Comparison of ENCODE assay signal across 23 mouse cellular contexts in the genomic region with DNA sequence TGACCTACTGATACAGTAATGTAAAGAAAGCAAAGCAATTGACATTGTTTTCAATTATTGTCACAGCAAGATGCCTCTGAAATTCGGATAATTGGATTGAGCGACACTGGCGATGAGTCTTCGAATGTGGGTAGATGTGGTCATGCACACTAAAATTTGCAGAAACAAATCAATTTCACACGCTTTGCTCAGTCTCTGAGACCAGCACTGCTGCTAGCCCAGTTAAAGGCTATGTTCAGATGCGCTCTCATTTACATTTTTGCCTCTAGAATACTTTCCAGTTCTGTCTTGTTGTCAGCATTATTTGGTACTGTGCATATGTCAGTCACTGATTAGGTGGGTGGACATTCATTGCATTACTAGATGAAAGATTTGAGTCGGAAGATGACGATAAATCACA.
A peak's percentile ranks its signal among the peaks of the same experiment; 100 is the strongest.
DNase-seq lines count a peak whose midpoint lies in the region; ATAC-seq and TF ChIP-seq lines count a peak whose summit lies in the region.
"Had no signal": no experiment of that assay in that cellular context is flagged by ENCODE, and none has a peak within 500 bp of the region (broad histone marks: within the 10 kb centered on the region; RNA-seq: fewer than 3 reads in every experiment).

No protein-coding gene starts in this region.

- no peak for DNase-seq in hindbrain, embryonic 11.5 days (ENCODE audit: low spot score)
- no peak for DNase-seq in hindbrain, embryonic 10.5 days (ENCODE audit: low spot score)
- DNase-seq in midbrain, embryonic 11.5 days (ENCODE audit: low spot score, missing footprints) = no peak
- DNase-seq in mesoderm, embryonic 11.5 days (ENCODE audit: low read depth, low spot score) = peak; percentile 7
- peak; percentile 10 for DNase-seq in midbrain, postnatal 0 days (ENCODE audit: low spot score)
- no peak for DNase-seq in left cerebral cortex, adult 11 months (ENCODE audit: low spot score)
- DNase-seq in testis, postnatal 14 days (ENCODE audit: low spot score) = no peak
- DNase-seq: adrenal gland, adult 8-10 months; adrenal gland, postnatal 36 days; B cell, adult 2 months; cerebellum, adult 11 months; cerebellum, adult 8-10 months; cerebellum, postnatal 14 days; embryo, embryonic 11 days; gastrocnemius, postnatal 10 days; heart, adult 18-20 months; heart, postnatal 14 days had no signal

- no peak overlapping the region for H3K4me2 ChIP-seq in hindbrain, embryonic 11.5 days (replicated peaks; ENCODE audit: low read depth, low read length)
- no peak overlapping the region for H3K4me2 ChIP-seq in midbrain, embryonic 13.5 days (replicated peaks)
- H3K4me2 ChIP-seq in midbrain, embryonic 11.5 days = no peak overlapping the region
- no peak overlapping the region for H3K4me2 ChIP-seq in midbrain, postnatal 0 days (ENCODE audit: low read depth, low read length, poor library complexity, severe bottlenecking)
- H3K4me2 ChIP-seq: embryonic facial prominence, embryonic 12.5 days; forebrain, embryonic 15.5 days had no signal

- H3K9ac ChIP-seq in hindbrain, embryonic 11.5 days (ENCODE audit: low read depth, low read length) = no peak overlapping the region
- H3K9ac ChIP-seq in midbrain, embryonic 13.5 days (replicated peaks) = no peak overlapping the region
- H3K9ac ChIP-seq in midbrain, embryonic 11.5 days (ENCODE audit: low read length) = no peak overlapping the region
- H3K9ac ChIP-seq in midbrain, postnatal 0 days (replicated peaks; ENCODE audit: low read length, poor library complexity, severe bottlenecking) = no peak overlapping the region
- H3K9ac ChIP-seq: embryonic facial prominence, embryonic 12.5 days; forebrain, embryonic 15.5 days had no signal

- no peak for TF ChIP-seq CTCF in midbrain, postnatal 0 days (IDR thresholded peaks at IDR 0.05)

- ATAC-seq in hindbrain, embryonic 11.5 days (ENCODE audit: low FRiP score) = peak; percentile 36; the same call in 1 of the 2 replicates
- peak; percentile 52 for ATAC-seq in midbrain, embryonic 13.5 days
- ATAC-seq in midbrain, embryonic 11.5 days (ENCODE audit: low FRiP score) = no peak
- no peak for ATAC-seq in midbrain, postnatal 0 days (ENCODE audit: low FRiP score)
- ATAC-seq: CD4-positive, CD25-positive, alpha-beta regulatory T cell, adult 4 months; forebrain, embryonic 15.5 days had no signal

- no peak overlapping the region for H3K27ac ChIP-seq in hindbrain, embryonic 11.5 days (ENCODE audit: low read depth, low read length)
- H3K27ac ChIP-seq in hindbrain, embryonic 10.5 days = no peak overlapping the region
- no peak overlapping the region for H3K27ac ChIP-seq in midbrain, embryonic 13.5 days
- no peak overlapping the region for H3K27ac ChIP-seq in midbrain, embryonic 11.5 days (ENCODE audit: low read depth, low read length)
- H3K27ac ChIP-seq in midbrain, postnatal 0 days (ENCODE audit: low read depth, low read length) = no peak overlapping the region
- H3K27ac ChIP-seq: embryonic facial prominence, embryonic 12.5 days; forebrain, embryonic 15.5 days; heart, embryonic 10.5 days had no signal

- no peaks in the 10 kb centered on the region for H3K27me3 ChIP-seq in hindbrain, embryonic 11.5 days (ENCODE audit: control insufficient read depth, insufficient read depth, low read length)
- no peaks in the 10 kb centered on the region for H3K27me3 ChIP-seq in hindbrain, embryonic 10.5 days (ENCODE audit: insufficient read depth, poor library complexity, severe bottlenecking)
- H3K27me3 ChIP-seq in midbrain, embryonic 13.5 days = no peaks in the 10 kb centered on the region
- no peaks in the 10 kb centered on the region for H3K27me3 ChIP-seq in midbrain, embryonic 11.5 days (ENCODE audit: control insufficient read depth, insufficient read depth, low read length)
- H3K27me3 ChIP-seq in midbrain, postnatal 0 days (ENCODE audit: insufficient read depth, low read length) = no peaks in the 10 kb centered on the region
- H3K27me3 ChIP-seq: embryonic facial prominence, embryonic 12.5 days; forebrain, embryonic 15.5 days had no signal

- no peaks in the 10 kb centered on the region for H3K9me3 ChIP-seq in hindbrain, embryonic 11.5 days (ENCODE audit: control insufficient read depth, low read length)
- 0 out of 2 replicates have a peak, but pooled peaks cover 2% of the 10 kb centered on the region for H3K9me3 ChIP-seq in hindbrain, embryonic 10.5 days
- no peaks in the 10 kb centered on the region for H3K9me3 ChIP-seq in midbrain, embryonic 13.5 days
- H3K9me3 ChIP-seq in midbrain, embryonic 11.5 days (ENCODE audit: control insufficient read depth, low read length) = no peaks in the 10 kb centered on the region
- H3K9me3 ChIP-seq in midbrain, postnatal 0 days (ENCODE audit: low read length) = no peaks in the 10 kb centered on the region
- H3K9me3 ChIP-seq: embryonic facial prominence, embryonic 12.5 days; forebrain, embryonic 15.5 days; heart, embryonic 10.5 days had no signal

- no peaks in the 10 kb centered on the region for H3K4me1 ChIP-seq in hindbrain, embryonic 11.5 days (replicated peaks; ENCODE audit: control insufficient read depth, insufficient read depth, low read length)
- H3K4me1 ChIP-seq in hindbrain, embryonic 10.5 days (replicated peaks) = 0 out of 2 replicates have a peak, but pooled peaks cover 4% of the 10 kb centered on the region
- H3K4me1 ChIP-seq in midbrain, embryonic 13.5 days (replicated peaks) = no peaks in the 10 kb centered on the region
- no peaks in the 10 kb centered on the region for H3K4me1 ChIP-seq in midbrain, embryonic 11.5 days (ENCODE audit: control insufficient read depth, insufficient read depth, low read length)
- no peaks in the 10 kb centered on the region for H3K4me1 ChIP-seq in midbrain, postnatal 0 days (ENCODE audit: insufficient read depth, low read length)
- H3K4me1 ChIP-seq: embryonic facial prominence, embryonic 12.5 days; forebrain, embryonic 15.5 days; heart, embryonic 10.5 days had no signal

- H3K4me3 ChIP-seq in hindbrain, embryonic 11.5 days (ENCODE audit: low read depth, low read length) = no peak overlapping the region
- no peak overlapping the region for H3K4me3 ChIP-seq in hindbrain, embryonic 10.5 days
- no peak overlapping the region for H3K4me3 ChIP-seq in midbrain, embryonic 13.5 days (replicated peaks)
- no peak overlapping the region for H3K4me3 ChIP-seq in midbrain, embryonic 11.5 days (ENCODE audit: low read depth, low read length)
- no peak overlapping the region for H3K4me3 ChIP-seq in midbrain, postnatal 0 days (ENCODE audit: low read depth, low read length)
- H3K4me3 ChIP-seq: embryonic facial prominence, embryonic 12.5 days; forebrain, embryonic 15.5 days; heart, embryonic 10.5 days had no signal

- WGBS in hindbrain, embryonic 11.5 days = 78% methylated on average over 8 of the region's 8 CpGs
- 73% methylated on average over 8 of the region's 8 CpGs for WGBS in hindbrain, embryonic 10.5 days
- WGBS in midbrain, embryonic 13.5 days = 70% methylated on average over 8 of the region's 8 CpGs
- WGBS in midbrain, embryonic 11.5 days = 84% methylated on average over 8 of the region's 8 CpGs
- 51% methylated on average over 8 of the region's 8 CpGs for WGBS in midbrain, postnatal 0 days

- H3K36me3 ChIP-seq in hindbrain, embryonic 11.5 days (ENCODE audit: control insufficient read depth, insufficient read depth, low read length) = no peaks in the 10 kb centered on the region
- H3K36me3 ChIP-seq in hindbrain, embryonic 10.5 days = no peaks in the 10 kb centered on the region
- H3K36me3 ChIP-seq in midbrain, embryonic 13.5 days = no peaks in the 10 kb centered on the region
- H3K36me3 ChIP-seq in midbrain, embryonic 11.5 days (ENCODE audit: control insufficient read depth, insufficient read depth, low read length) = no peaks in the 10 kb centered on the region
- no peaks in the 10 kb centered on the region for H3K36me3 ChIP-seq in midbrain, postnatal 0 days (ENCODE audit: insufficient read depth, low read length)
- H3K36me3 ChIP-seq: embryonic facial prominence, embryonic 12.5 days; forebrain, embryonic 15.5 days; G1E; heart, embryonic 10.5 days had no signal

Comparison
In these comparisons a context has a peak if more than half of its experiments do, and no peak if none do; other contexts are left out.
1. ATAC-seq: peak in hindbrain, embryonic 11.5 days (single experiment) and midbrain, embryonic 13.5 days (single experiment); none in midbrain, embryonic 11.5 days (single experiment) and midbrain, postnatal 0 days (single experiment).
2. DNase-seq: peak in mesoderm, embryonic 11.5 days (single experiment) and midbrain, postnatal 0 days (single experiment); none in hindbrain, embryonic 11.5 days (single experiment), hindbrain, embryonic 10.5 days (single experiment), midbrain, embryonic 11.5 days (single experiment), left cerebral cortex, adult 11 months (single experiment) and testis, postnatal 14 days (single experiment).